Mouse (Mus musculus) E14TG2a.4 (cell line): ENCODE measurements at regions not wholly inside any gene's neighbourhood (a gene's known extent, or its start where the extent isn't known, plus 50 kb on each side); places are given as distances from the start of the nearest gene placed in this dataset.

Experiments
- H3K27me3 ChIP-seq: 2 replicates; pipeline ENCODE4 v1.6.1; 2014; ENCODE audit warnings: low read length, control low read depth; ENCODE audit not compliant: insufficient read depth
- H3K36me3 ChIP-seq: 2 replicates; pipeline ENCODE4 v1.6.1; 2014; ENCODE audit warnings: low read length, control low read depth; ENCODE audit not compliant: insufficient read depth
- H3K4me1 ChIP-seq: replicated peaks from 2 replicates; pipeline ENCODE4 v1.6.1; 2014; ENCODE audit warnings: low read depth, low read length, control low read depth
- H3K4me3 ChIP-seq: replicated peaks from 2 replicates; pipeline ENCODE4 v1.5.1; 2014; ENCODE audit warnings: mild to moderate bottlenecking, low read length
- H3K9me3 ChIP-seq: 2 replicates; pipeline ENCODE4 v1.6.1; 2014; ENCODE audit warnings: low read length, control low read depth
- CTCF ChIP-seq: conservative IDR thresholded peaks from 2 replicates; pipeline ENCODE4 v1.5.1; 2014; ENCODE audit warnings: low read length
- NANOG ChIP-seq: IDR thresholded peaks from 2 replicates; pipeline ENCODE4 v1.6.1; 2014; ENCODE audit warnings: borderline replicate concordance, low read length, mixed read lengths
- POU5F1 ChIP-seq: IDR thresholded peaks from 2 replicates; pipeline ENCODE4 v1.6.1; 2014; ENCODE audit warnings: low read length, borderline replicate concordance

- Histone ChIP-seq H3K36me3 (no peaks in the 10 kb centered on the region), H3K27me3 (peaks cover 11% of the 10 kb centered on the region), H3K9me3 (no peaks in the 10 kb centered on the region), H3K4me3 (no peak overlapping the region), H3K4me1 (peaks cover 11% of the 10 kb centered on the region)
- TF ChIP-seq NANOG (no peak), POU5F1 (no peak), CTCF (no peak)
These were observed 325.8 kb upstream of the Mki67 start for GRCm38 (mm10) chr7:136041921-136042320.

DNA sequence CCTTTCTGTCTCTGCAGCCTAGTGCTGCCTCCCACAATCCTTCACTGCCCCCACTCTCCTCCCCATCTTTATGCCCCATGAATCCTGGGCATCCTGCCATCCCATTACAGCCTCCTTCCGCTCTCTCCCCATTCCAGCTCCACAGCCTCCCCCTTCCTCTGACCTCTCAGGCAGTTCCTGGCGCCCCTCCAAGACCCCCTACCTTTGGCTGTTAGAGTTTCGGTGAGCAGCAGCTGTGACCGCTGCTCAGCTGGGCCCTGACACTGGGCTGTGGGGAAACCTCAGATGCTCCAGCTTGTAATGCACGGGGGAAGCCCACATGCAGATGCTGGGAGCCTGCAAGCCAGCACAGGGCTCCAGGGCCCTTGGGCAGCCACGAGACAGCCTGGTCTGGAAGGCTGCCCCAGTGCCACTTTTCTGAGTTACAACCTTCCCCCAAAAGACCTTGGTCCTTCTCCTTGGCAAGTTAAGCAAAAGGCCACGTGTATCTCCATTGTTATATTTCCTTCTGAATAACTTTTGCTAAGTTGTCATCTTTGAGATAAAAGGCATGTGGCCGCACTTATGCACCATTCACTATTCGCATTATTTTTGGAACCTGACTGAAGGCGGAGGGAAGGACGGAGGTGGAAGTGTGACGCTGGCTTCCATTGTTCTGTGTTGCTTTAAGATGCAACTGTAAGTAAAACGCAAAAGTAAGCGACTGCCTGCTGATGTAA lies 330.6 kb upstream of the Mki67 start:
- no peaks in the 10 kb centered on the region for H3K9me3 ChIP-seq
- peak overlapping the region; percentile 48 for H3K4me3 ChIP-seq
- peaks cover 7% of the 10 kb centered on the region; the same call in 1 of the 2 replicates for H3K27me3 ChIP-seq
- H3K36me3 ChIP-seq: no peaks in the 10 kb centered on the region
- peaks cover 23% of the 10 kb centered on the region for H3K4me1 ChIP-seq
- no peak for TF ChIP-seq CTCF
- TF ChIP-seq NANOG: no peak
- TF ChIP-seq POU5F1: no peak

GRCm38 (mm10) chr7:136047364-136047945 lies 331.3 kb upstream of the Mki67 start:
- Histone ChIP-seq H3K9me3 (no peaks in the 10 kb centered on the region), H3K27me3 (peaks cover 7% of the 10 kb centered on the region; the same call in 1 of the 2 replicates), H3K4me3 (no peak overlapping the region), H3K4me1 (peaks cover 23% of the 10 kb centered on the region), H3K36me3 (no peaks in the 10 kb centered on the region)
- TF ChIP-seq CTCF (no peak), NANOG (no peak), POU5F1 (no peak)

DNA sequence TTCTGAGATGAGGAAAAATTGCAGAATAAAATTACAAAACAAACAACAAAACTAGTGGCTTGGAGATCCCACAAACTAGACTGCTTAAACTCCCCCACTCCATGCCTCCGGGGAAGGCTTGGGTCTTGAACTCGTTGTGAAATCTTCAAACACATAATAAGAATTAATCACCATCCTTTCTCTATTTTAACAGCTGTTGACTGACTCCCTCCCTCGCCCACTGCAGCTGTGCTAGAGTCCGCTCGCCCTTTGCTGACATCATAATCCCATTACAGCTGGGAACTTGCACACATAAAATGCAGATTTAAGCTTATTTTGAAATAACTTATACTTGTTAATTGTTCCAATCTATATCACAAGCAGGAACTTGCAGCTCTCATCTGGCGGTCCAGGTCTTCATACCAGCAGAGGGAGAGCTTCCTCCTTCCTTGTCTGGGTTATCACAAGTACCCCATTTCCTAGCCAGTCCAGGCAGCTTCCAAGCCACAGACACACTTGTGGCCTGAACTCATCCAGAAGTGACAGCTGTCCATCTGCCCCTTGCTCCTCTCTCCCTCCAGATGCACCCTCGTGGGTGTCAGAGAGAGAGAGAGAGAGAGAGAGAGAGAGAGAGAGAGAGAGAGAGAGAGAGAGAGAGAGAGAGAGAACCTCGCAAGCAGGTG lies 332.9 kb upstream of the Mki67 start:
- Histone ChIP-seq H3K4me3 (no peak overlapping the region), H3K9me3 (no peaks in the 10 kb centered on the region), H3K27me3 (peaks cover 2% of the 10 kb centered on the region; the same call in 1 of the 2 replicates), H3K36me3 (no peaks in the 10 kb centered on the region), H3K4me1 (peaks cover 23% of the 10 kb centered on the region)
- TF ChIP-seq NANOG: no peak
- TF ChIP-seq CTCF: no peak
- no peak for TF ChIP-seq POU5F1

GRCm38 (mm10) chr7:136049587-136049930 lies 333.4 kb upstream of the Mki67 start:
- TF ChIP-seq CTCF (no peak), NANOG (no peak), POU5F1 (no peak)
- Histone ChIP-seq H3K36me3 (no peaks in the 10 kb centered on the region), H3K4me3 (no peak overlapping the region), H3K9me3 (no peaks in the 10 kb centered on the region), H3K4me1 (peaks cover 23% of the 10 kb centered on the region), H3K27me3 (peaks cover 2% of the 10 kb centered on the region; the same call in 1 of the 2 replicates)

DNA sequence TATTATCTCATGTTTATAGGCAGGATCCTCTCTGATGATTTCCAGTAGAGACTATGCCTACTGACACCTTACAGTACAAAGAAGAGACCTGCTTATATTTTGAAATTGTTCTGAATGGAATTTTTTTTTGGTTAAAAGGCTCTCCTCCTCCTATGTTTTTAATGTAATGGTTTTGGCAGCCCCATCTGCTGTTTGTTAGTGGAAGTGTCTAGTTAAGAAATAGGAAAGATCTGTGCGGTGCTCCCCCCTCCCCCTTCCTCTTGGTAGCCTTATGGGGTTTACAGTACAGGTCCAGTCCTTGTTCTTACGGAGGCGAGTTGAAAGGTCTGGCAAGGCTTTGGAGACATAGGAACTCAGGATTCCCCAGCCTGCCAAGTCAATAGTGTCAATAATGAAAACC lies 334.0 kb upstream of the Mki67 start:
- no peak overlapping the region for H3K4me3 ChIP-seq
- peaks cover 2% of the 10 kb centered on the region; the same call in 1 of the 2 replicates for H3K27me3 ChIP-seq
- no peak for TF ChIP-seq NANOG
- TF ChIP-seq POU5F1: no peak
- no peak for TF ChIP-seq CTCF
- peaks cover 23% of the 10 kb centered on the region for H3K4me1 ChIP-seq
- no peaks in the 10 kb centered on the region for H3K36me3 ChIP-seq
- no peaks in the 10 kb centered on the region for H3K9me3 ChIP-seq

DNA sequence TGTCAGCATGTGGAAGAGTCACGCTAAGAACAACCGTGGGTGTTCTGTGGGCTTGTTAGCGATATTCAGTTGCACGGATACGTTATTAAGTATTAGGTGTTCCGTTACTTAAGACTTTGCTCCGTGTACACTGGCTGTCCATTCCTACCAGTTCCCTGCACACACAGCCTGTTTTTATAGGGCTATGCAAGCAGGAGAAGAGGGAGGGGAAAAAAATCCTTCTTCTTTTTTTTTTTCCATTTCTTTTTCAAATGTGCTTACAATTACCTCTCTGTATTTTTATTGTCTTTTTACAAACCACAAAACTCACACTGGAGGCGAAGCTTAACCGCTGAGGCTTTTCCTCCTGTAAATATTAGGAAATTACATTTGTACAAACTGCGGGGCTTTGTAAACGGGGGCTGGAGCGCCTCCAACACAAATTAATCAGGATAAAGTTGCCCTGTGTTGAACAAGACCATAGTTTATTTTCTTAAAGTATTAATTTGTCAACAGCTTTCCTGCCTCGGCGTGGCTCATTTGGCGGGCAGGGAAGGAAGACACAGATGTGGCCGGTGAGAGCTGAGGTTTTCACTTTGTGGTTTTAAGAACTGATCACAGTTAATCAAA lies 340.8 kb upstream of the Mki67 start:
- Histone ChIP-seq H3K27me3 (no peaks in the 10 kb centered on the region), H3K4me3 (no peak overlapping the region), H3K4me1 (peaks cover 6% of the 10 kb centered on the region), H3K9me3 (no peaks in the 10 kb centered on the region), H3K36me3 (no peaks in the 10 kb centered on the region)
- no peak for TF ChIP-seq CTCF
- no peak for TF ChIP-seq POU5F1
- TF ChIP-seq NANOG: no peak

DNA sequence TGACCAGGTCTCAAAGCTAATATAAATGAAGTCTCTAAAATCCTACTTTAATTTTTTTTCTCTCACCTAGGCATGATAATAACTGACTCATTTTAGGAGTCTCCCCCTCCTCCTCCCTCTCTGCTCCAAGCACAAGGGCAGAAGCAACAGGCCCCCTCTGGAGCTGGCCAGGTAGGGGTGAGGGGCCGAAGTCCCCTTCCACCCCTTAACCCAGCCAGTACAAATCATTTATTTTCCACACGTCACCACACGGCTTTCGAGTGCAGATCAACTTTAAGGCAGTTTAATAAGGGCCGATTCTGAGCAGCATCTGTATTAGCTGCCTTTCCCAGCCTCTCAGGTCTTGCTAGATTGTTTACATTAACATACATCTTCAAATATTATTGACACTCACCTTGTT lies 342.2 kb upstream of the Mki67 start:
- no peak for TF ChIP-seq NANOG
- no peak for TF ChIP-seq POU5F1
- no peak for TF ChIP-seq CTCF

More for the DNA sequence above, 342.2 kb upstream of the Mki67 start:
- Histone ChIP-seq H3K9me3 (no peaks in the 10 kb centered on the region), H3K4me3 (no peak overlapping the region), H3K27me3 (no peaks in the 10 kb centered on the region), H3K36me3 (no peaks in the 10 kb centered on the region), H3K4me1 (peaks cover 6% of the 10 kb centered on the region)
